Mouse (Mus musculus) ES-E14 (cell line): ENCODE results near the gene Srp68. TPM values are rescaled to one million over a fixed set of nuclear protein-coding genes. Genes with fewer than 3 reads are reported as not detected.
A peak's percentile ranks its signal among the peaks of the same experiment; 100 is the strongest.

ENCODE experiments used
- DNase-seq: peaks from one replicate; pipeline ENCODE4 v3.0.0-alpha.2; 2013; ENCODE audit warnings: low read depth, low spot score
- H3K27ac ChIP-seq: 2 replicates; pipeline ENCODE4 v1.5.1; 2012; ENCODE audit warnings: low read depth, mild to moderate bottlenecking, low read length, moderate library complexity, mixed read lengths; ENCODE audit not compliant: poor library complexity, insufficient read depth, severe bottlenecking
- H3K36me3 ChIP-seq: 2 replicates; pipeline ENCODE4 v1.6.1; 2012; ENCODE audit warnings: mild to moderate bottlenecking, low read length, moderate library complexity, mixed read lengths; ENCODE audit not compliant: control insufficient read depth, poor library complexity, insufficient read depth, severe bottlenecking
- H3K4me1 ChIP-seq, 2 experiments: fragments of 150-350 bp in 1 of 2; sonication (generic) in 1 of 2; 2 replicates each; pipeline ENCODE4 v1.6.1; 2012; ENCODE audit warnings: low read length in 2 of 2, mild to moderate bottlenecking in 1 of 2, mixed read lengths in 1 of 2; ENCODE audit not compliant: control insufficient read depth in 2 of 2, insufficient read depth in 2 of 2, poor library complexity in 1 of 2
- H3K4me3 ChIP-seq, 2 experiments: fragments of 150-350 bp in 1 of 2; sonication (generic) in 1 of 2; 2 replicates each; pipeline ENCODE4 v1.5.1; 2012; ENCODE audit warnings: low read length in 2 of 2, low read depth in 1 of 2, mild to moderate bottlenecking in 1 of 2, mixed read lengths in 1 of 2; ENCODE audit not compliant: insufficient read depth in 1 of 2, poor library complexity in 1 of 2, severe bottlenecking in 1 of 2
- H3K9ac ChIP-seq: 2 replicates; pipeline ENCODE4 v1.6.1; 2012; ENCODE audit warnings: low read depth, mild to moderate bottlenecking, low read length, mixed read lengths; ENCODE audit not compliant: poor library complexity, insufficient read depth, severe bottlenecking
- H3K9me3 ChIP-seq: fragments of 150-350 bp; sonication (generic); 2 replicates; pipeline ENCODE4 v1.6.1; 2012; ENCODE audit warnings: low read depth, mild to moderate bottlenecking, low read length; ENCODE audit not compliant: control insufficient read depth, insufficient read depth
- CHD2 ChIP-seq: IDR thresholded peaks from 2 replicates; pipeline ENCODE4 v1.6.1; 2014; ENCODE audit warnings: mild to moderate bottlenecking, low read depth, low read length, inconsistent platforms
- HCFC1 ChIP-seq: IDR thresholded peaks from 2 replicates; pipeline ENCODE4 v1.6.1; 2012; ENCODE audit warnings: low read length, inconsistent platforms, borderline replicate concordance; ENCODE audit not compliant: insufficient read depth
- MAFK ChIP-seq: IDR thresholded peaks from 2 replicates; pipeline ENCODE4 v1.6.1; 2014; ENCODE audit warnings: mild to moderate bottlenecking, low read depth, low read length, inconsistent platforms; ENCODE audit not compliant: insufficient read depth
- ZC3H11A ChIP-seq: IDR thresholded peaks from 2 replicates; pipeline ENCODE4 v1.6.1; 2012; ENCODE audit warnings: low read depth, mild to moderate bottlenecking, inconsistent platforms, low read length, borderline replicate concordance
- ZNF384 ChIP-seq: IDR thresholded peaks from 2 replicates; pipeline ENCODE4 v1.6.1; 2012; ENCODE audit warnings: low read depth, low read length, inconsistent platforms
- in situ Hi-C, 2 experiments: fragments of 600-800 bp; cut with MboI; formaldehyde crosslinking; loops; one replicate each; pipeline ENCODE4 v1.15.1; 2025; ENCODE audit warnings: low sequenced_read_pairs in 2 of 2, inconsistent platforms in 1 of 2; ENCODE audit not compliant: unreplicated experiment in 2 of 2
- total RNA-seq: library from RNA; depleted of rRNA; stranded (reverse); fragments of 300-350 nt; gene quantifications from 2 replicates; pipeline ENCODE4 v1.2.3, GENCODE M21; 2012

Gene Srp68
- total RNA-seq, 1 experiment, result 38.2 TPM

- TF ChIP-seq MAFK, result no peak
- no peak for TF ChIP-seq ZNF384
- no peak for TF ChIP-seq ZC3H11A
- TF ChIP-seq HCFC1, result no peak
- no peak for TF ChIP-seq CHD2
- no peak overlapping the region for H3K27ac ChIP-seq
- in situ Hi-C loops, result no loop called here
These were observed 31.4 kb upstream of the Srp68 start for GRCm38 (mm10) chr11:116305423-116305822.

GRCm38 (mm10) chr11:116298621-116299020 lies 24.6 kb upstream of the Srp68 start:
- no peak overlapping the region for H3K9ac ChIP-seq
- peaks cover 0 to 3% of the 10 kb centered on the region in 2 experiments; a peak in 2 of 4 replicates for H3K4me1 ChIP-seq
- H3K36me3 ChIP-seq, result no peaks in the 10 kb centered on the region
- in situ Hi-C loops, result no loop called here
- no peak overlapping the region for H3K27ac ChIP-seq
- no peaks in the 10 kb centered on the region for H3K9me3 ChIP-seq
- H3K4me3 ChIP-seq, result no peak overlapping the region
- DNase-seq, result no peak
- TF ChIP-seq ZC3H11A (no peak), CHD2 (no peak), ZNF384 (no peak), HCFC1 (no peak), MAFK (no peak)

More at GRCm38 (mm10) chr11:116305423-116305822, 31.4 kb upstream of the Srp68 start:
- Histone ChIP-seq H3K36me3 (peaks cover 6% of the 10 kb centered on the region), H3K9ac (no peak overlapping the region), H3K4me1 (peaks cover 0 to 6% of the 10 kb centered on the region in 2 experiments; a peak in 1 of 4 replicates), H3K4me3 (peak overlapping the region in 1 of 2 experiments; percentile 88; a peak in 1 of 4 replicates), H3K9me3 (no peaks in the 10 kb centered on the region)
- no peak for DNase-seq

- H3K9ac ChIP-seq, result no peak overlapping the region
- peaks cover 0 to 3% of the 10 kb centered on the region in 2 experiments; a peak in 2 of 4 replicates for H3K4me1 ChIP-seq
- H3K4me3 ChIP-seq, result no peak overlapping the region
- in situ Hi-C loops, result no loop called here
- H3K36me3 ChIP-seq, result no peaks in the 10 kb centered on the region
- no peak for DNase-seq
- no peak for TF ChIP-seq CHD2
- no peaks in the 10 kb centered on the region for H3K9me3 ChIP-seq
- no peak overlapping the region for H3K27ac ChIP-seq
These were observed 24.2 kb upstream of the Srp68 start for GRCm38 (mm10) chr11:116298221-116298620.

- H3K4me3 ChIP-seq, result no peak overlapping the region
- TF ChIP-seq ZNF384, result no peak
- no peak overlapping the region for H3K27ac ChIP-seq
- no peak for DNase-seq
- no peaks in the 10 kb centered on the region for H3K9me3 ChIP-seq
- H3K36me3 ChIP-seq, result no peaks in the 10 kb centered on the region
- no peak overlapping the region for H3K9ac ChIP-seq
- in situ Hi-C loops, result no loop called here
- peaks cover 0 to 4% of the 10 kb centered on the region in 2 experiments; a peak in 2 of 4 replicates for H3K4me1 ChIP-seq
These were observed 23.0 kb upstream of the Srp68 start for GRCm38 (mm10) chr11:116297017-116297416.

GRCm38 (mm10) chr11:116296191-116296734 lies 22.2 kb upstream of the Srp68 start:
- H3K9me3 ChIP-seq, result no peaks in the 10 kb centered on the region
- H3K36me3 ChIP-seq, result no peaks in the 10 kb centered on the region
- H3K9ac ChIP-seq, result no peak overlapping the region
- H3K4me1 ChIP-seq, result peaks cover 0 to 4% of the 10 kb centered on the region in 2 experiments; a peak in 2 of 4 replicates
- TF ChIP-seq ZC3H11A (no peak), HCFC1 (no peak), MAFK (no peak), CHD2 (no peak), ZNF384 (no peak)
- no peak overlapping the region for H3K27ac ChIP-seq
- in situ Hi-C loops, result no loop called here
- no peak overlapping the region for H3K4me3 ChIP-seq
- DNase-seq, result no peak
